Mouse (Mus musculus) erythroblast, embryonic 14.5 days (primary cell): ENCODE results near the gene Twist2.

Experiments
- GATA1 ChIP-seq: IDR thresholded peaks from 2 replicates; pipeline ENCODE4 v1.6.1; 2012; ENCODE audit warnings: low read length, inconsistent platforms, mixed read lengths
- TAL1 ChIP-seq: IDR thresholded peaks from 3 replicates; pipeline ENCODE4 v1.6.1; 2012; ENCODE audit warnings: low read length, inconsistent platforms, mixed read lengths

DNA sequence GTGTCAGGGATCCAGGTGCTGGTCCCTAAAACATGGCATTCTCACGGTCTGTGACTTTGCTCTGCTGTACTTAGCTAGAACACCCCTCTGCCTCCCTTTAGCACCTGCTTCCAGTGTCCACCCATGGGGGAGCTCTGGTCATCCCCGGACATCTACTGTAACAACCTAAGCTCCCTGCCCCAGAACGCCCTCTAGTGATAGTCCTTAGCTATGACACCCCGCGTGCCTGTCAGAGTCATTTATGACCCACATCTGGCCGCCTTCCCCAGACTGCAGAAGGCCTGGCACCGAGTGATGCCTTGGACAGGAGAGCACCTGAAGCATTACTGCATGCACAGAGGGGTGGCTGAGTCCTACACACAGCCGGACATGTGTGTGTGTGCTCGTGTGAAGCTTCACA is 18.0 kb downstream of the Twist2 start:
- TF ChIP-seq GATA1 (no peak), TAL1 (no peak)
